Comparison of ENCODE assay signal across 20 mouse cellular contexts in the genomic region with DNA sequence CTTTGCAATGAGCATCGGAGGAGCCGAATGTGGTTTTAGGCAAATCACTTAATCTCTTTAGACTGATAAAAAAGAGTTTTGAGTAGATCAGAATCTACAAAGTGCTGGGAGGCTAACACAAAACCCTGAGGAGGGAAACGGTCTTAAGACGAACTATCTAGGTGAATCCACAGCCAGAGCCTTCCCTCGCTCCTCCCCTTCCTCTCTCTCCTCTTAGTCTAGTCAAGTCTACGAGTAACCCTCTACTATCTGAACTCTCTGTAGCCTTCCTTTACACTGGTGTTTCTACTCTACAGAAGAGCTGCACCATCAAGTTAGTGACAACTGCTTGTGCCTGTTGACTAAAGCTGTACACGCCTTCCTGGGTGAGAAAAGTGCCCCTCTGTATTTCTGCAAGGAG.
DNase-seq lines count a peak whose midpoint lies in the region; ATAC-seq and TF ChIP-seq lines count a peak whose summit lies in the region.
"Had no signal": no experiment of that assay in that cellular context is flagged by ENCODE, and none has a peak within 500 bp of the region (broad histone marks: within the 10 kb centered on the region; RNA-seq: fewer than 3 reads in every experiment).

No protein-coding gene starts in this region.

- TF ChIP-seq CTCF in bone marrow macrophage, adult 2 months (IDR thresholded peaks at IDR 0.05; ENCODE audit: low read depth, low read length), result no peak

- 72% methylated on average over 7 of the region's 7 CpGs for WGBS in heart, embryonic 11.5 days (ENCODE audit: insufficient replicate concordance)
- 80% methylated on average over 7 of the region's 7 CpGs for WGBS in forebrain, embryonic 11.5 days

- ATAC-seq in heart, embryonic 11.5 days (replicated peaks; ENCODE audit: insufficient number of reproducible peaks, low FRiP score, low TSS enrichment), result no peak
- no peak for ATAC-seq in forebrain, embryonic 11.5 days (replicated peaks; ENCODE audit: low FRiP score)
- ATAC-seq: Patski had no signal

- peak; percentile 50 for DNase-seq in heart, adult 11 months
- peak; percentile 80 for DNase-seq in thymus, postnatal 14 days
- no peak for DNase-seq in adrenal gland, adult 8-10 months
- DNase-seq in cerebellum, postnatal 36 days, result no peak
- no peak for DNase-seq in forebrain, embryonic 11.5 days (ENCODE audit: low spot score)
- DNase-seq: adrenal gland, postnatal 36 days; cerebellum, adult 2 months; heart, postnatal 10 days; kidney, postnatal 25 days; right cerebral cortex, adult 18-20 months had no signal

- no peak overlapping the region for H3K4me2 ChIP-seq in heart, embryonic 11.5 days
- H3K4me2 ChIP-seq in forebrain, embryonic 11.5 days (ENCODE audit: low read depth, low read length, severe bottlenecking), result no peak overlapping the region
- H3K4me2 ChIP-seq: lung, embryonic 15.5 days; midbrain, embryonic 12.5 days; neural tube, embryonic 13.5 days; stomach, embryonic 15.5 days had no signal

- H3K27me3 ChIP-seq in heart, embryonic 11.5 days (ENCODE audit: control insufficient read depth, insufficient read depth, low read length), result no peaks in the 10 kb centered on the region
- no peaks in the 10 kb centered on the region for H3K27me3 ChIP-seq in megakaryocyte, embryonic 14.5 days (replicated peaks)
- no peaks in the 10 kb centered on the region for H3K27me3 ChIP-seq in forebrain, embryonic 11.5 days (ENCODE audit: control insufficient read depth, insufficient read depth, low read length)
- H3K27me3 ChIP-seq: lung, embryonic 15.5 days; midbrain, embryonic 12.5 days; neural tube, embryonic 13.5 days; Patski; stomach, embryonic 15.5 days had no signal

- H3K36me3 ChIP-seq in heart, embryonic 11.5 days (ENCODE audit: control insufficient read depth, insufficient read depth, low read length), result no peaks in the 10 kb centered on the region
- peaks cover 69% of the 10 kb centered on the region for H3K36me3 ChIP-seq in megakaryocyte, embryonic 14.5 days (replicated peaks; ENCODE audit: low read length)
- H3K36me3 ChIP-seq in forebrain, embryonic 11.5 days (ENCODE audit: control insufficient read depth, insufficient read depth, low read length), result no peaks in the 10 kb centered on the region
- H3K36me3 ChIP-seq: embryonic facial prominence, embryonic 10.5 days; lung, embryonic 15.5 days; midbrain, embryonic 12.5 days; neural tube, embryonic 13.5 days; stomach, embryonic 15.5 days had no signal

- H3K9me3 ChIP-seq in heart, embryonic 11.5 days (replicated peaks; ENCODE audit: control insufficient read depth, low read length), result no peaks in the 10 kb centered on the region
- H3K9me3 ChIP-seq in megakaryocyte, embryonic 14.5 days, result no peaks in the 10 kb centered on the region
- H3K9me3 ChIP-seq in forebrain, embryonic 11.5 days (ENCODE audit: control insufficient read depth, low read length), result no peaks in the 10 kb centered on the region
- H3K9me3 ChIP-seq: embryonic facial prominence, embryonic 10.5 days; lung, embryonic 15.5 days; midbrain, embryonic 12.5 days; neural tube, embryonic 13.5 days; stomach, embryonic 15.5 days had no signal

- no peak overlapping the region for H3K4me3 ChIP-seq in heart, embryonic 11.5 days (ENCODE audit: low read depth, low read length)
- H3K4me3 ChIP-seq in bone marrow macrophage, adult 2 months (ENCODE audit: insufficient read depth, low read length), result no peak overlapping the region
- H3K4me3 ChIP-seq in megakaryocyte, embryonic 14.5 days (replicated peaks), result peak overlapping the region; percentile 89
- H3K4me3 ChIP-seq in forebrain, embryonic 11.5 days (ENCODE audit: low read depth, low read length), result no peak overlapping the region
- H3K4me3 ChIP-seq: embryonic facial prominence, embryonic 10.5 days; lung, embryonic 15.5 days; midbrain, embryonic 12.5 days; neural tube, embryonic 13.5 days; stomach, embryonic 15.5 days had no signal

- H3K27ac ChIP-seq in heart, embryonic 11.5 days (ENCODE audit: low read depth, low read length), result no peak overlapping the region
- peak overlapping the region; percentile 14 for H3K27ac ChIP-seq in bone marrow macrophage, adult 2 months (ENCODE audit: insufficient read depth, low read depth, low read length)
- H3K27ac ChIP-seq in forebrain, embryonic 11.5 days (ENCODE audit: low read depth, low read length), result no peak overlapping the region
- H3K27ac ChIP-seq: embryonic facial prominence, embryonic 10.5 days; hindbrain, postnatal 0 days; lung, embryonic 15.5 days; midbrain, embryonic 12.5 days; neural tube, embryonic 13.5 days; stomach, embryonic 15.5 days had no signal

- no peak overlapping the region for H3K9ac ChIP-seq in heart, embryonic 11.5 days (ENCODE audit: low read depth, low read length)
- H3K9ac ChIP-seq in forebrain, embryonic 11.5 days (ENCODE audit: low read length), result no peak overlapping the region
- H3K9ac ChIP-seq: lung, embryonic 15.5 days; midbrain, embryonic 12.5 days; neural tube, embryonic 13.5 days; stomach, embryonic 15.5 days had no signal

- TF ChIP-seq POLR2A in bone marrow macrophage, adult 2 months (IDR thresholded peaks at IDR 0.05; ENCODE audit: borderline replicate concordance, low read depth, low read length), result no peak

- peaks cover 5% of the 10 kb centered on the region; the same call in 1 of the 2 replicates for H3K4me1 ChIP-seq in heart, embryonic 11.5 days (ENCODE audit: control insufficient read depth, insufficient read depth, low read length)
- H3K4me1 ChIP-seq in bone marrow macrophage, adult 2 months (ENCODE audit: control insufficient read depth, insufficient read depth, low read length), result peaks cover 55% of the 10 kb centered on the region
- peaks cover 96% of the 10 kb centered on the region for H3K4me1 ChIP-seq in megakaryocyte, embryonic 14.5 days
- H3K4me1 ChIP-seq in forebrain, embryonic 11.5 days (replicated peaks; ENCODE audit: control insufficient read depth, insufficient read depth, low read length), result peaks cover 8% of the 10 kb centered on the region

Comparison
In these comparisons a context has a peak if more than half of its experiments do, and no peak if none do; other contexts are left out.
1. DNase-seq: peak in heart, adult 11 months (single experiment) and thymus, postnatal 14 days (single experiment); none in adrenal gland, adult 8-10 months (single experiment), cerebellum, postnatal 36 days (0 of 2) and forebrain, embryonic 11.5 days (single experiment).